Mouse (Mus musculus) c-Kit-positive CD71-negative TER-119-negative erythroid progenitor cells, embryonic 14.5 days (primary cell): ENCODE measurements around the gene Slc4a3.
A peak's percentile ranks its signal among the peaks of the same experiment; 100 is the strongest.

Experiments used
- DNase-seq: peaks from one replicate; pipeline ENCODE4 v3.0.0-alpha.2; 2013; ENCODE audit warnings: low read depth

The Slc4a3 gene

DNA sequence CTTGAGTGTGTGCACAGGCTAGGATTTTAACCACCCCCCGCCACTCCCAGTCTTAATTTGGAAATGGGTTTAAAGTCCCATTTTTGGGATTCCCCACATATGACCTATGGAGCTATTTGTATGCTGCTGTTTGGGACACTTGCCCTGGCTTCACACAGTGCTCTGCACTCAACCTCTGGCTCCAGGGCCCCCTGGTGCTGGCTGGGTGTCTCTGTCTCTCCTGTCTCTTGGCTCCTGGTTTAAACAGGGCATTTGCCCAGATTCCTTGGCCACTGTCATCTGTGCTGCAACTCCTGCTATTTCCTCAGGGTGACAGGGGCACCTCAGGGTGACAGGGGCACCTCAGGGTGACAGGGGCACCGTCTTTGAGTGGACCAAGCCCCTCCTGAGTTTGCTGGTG is 50.8 kb downstream of the Slc4a3 start:
- DNase-seq = no peak

DNA sequence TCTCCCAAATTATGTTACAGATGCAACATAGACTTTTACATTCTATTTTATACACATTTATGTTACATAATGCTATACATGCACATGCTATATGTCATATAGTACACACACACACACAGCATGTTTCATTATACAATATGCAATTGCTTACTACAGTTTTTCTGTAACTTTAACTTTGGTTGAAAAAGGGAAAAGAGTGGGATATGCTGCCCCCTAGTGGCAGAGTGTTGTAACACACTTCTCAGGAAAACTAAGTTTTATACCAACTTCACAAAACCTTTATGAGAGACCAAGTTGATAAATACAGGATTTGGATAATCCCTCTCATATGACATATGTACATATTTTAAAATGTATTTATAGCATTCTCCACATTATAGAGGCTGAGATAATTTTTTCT is 51.6 kb downstream of the Slc4a3 start:
- peak; percentile 26 for DNase-seq

DNA sequence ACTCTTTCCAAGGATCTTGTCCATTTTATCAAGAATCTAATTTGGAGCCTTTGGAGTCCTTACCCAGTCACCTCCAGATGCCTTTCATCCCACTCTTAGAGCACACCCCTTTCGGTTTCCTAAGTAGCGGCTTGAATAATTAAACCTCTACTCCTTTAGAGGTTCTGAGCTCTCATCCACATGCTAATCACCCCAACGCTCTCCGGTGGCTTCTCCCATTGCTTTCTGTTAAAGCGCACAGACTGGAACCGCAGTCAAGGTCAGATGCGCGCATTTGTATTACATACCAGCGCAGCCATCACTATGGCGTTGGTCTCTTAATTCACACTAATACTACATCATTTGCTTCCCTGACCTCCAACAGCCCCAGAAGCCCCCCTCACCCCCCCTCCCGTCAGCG is 55.7 kb downstream of the Slc4a3 start:
- no peak for DNase-seq

DNA sequence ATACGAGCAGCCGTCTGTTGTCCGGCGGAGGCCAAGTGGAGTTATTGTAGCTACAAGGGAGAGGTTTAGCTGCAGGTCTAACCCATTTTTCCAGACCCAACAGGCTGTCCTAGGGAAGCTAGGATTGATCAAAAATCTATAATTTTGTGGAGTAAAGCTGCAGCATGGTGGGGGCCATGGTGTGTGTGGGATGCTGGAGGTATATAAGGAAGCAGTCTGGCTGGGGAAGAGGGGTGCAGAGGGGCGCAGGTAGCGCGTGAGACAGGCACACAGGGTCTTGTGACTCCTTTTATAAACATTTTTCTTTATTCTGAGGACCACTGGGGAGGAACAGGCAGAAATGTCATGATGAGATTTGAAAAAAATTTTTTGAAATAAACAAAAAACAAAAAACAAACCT is 57.5 kb downstream of the Slc4a3 start:
- DNase-seq = no peak

GRCm38 (mm10) chr1:75608225-75608624 is 62.2 kb downstream of the Slc4a3 start:
- DNase-seq = no peak

DNA sequence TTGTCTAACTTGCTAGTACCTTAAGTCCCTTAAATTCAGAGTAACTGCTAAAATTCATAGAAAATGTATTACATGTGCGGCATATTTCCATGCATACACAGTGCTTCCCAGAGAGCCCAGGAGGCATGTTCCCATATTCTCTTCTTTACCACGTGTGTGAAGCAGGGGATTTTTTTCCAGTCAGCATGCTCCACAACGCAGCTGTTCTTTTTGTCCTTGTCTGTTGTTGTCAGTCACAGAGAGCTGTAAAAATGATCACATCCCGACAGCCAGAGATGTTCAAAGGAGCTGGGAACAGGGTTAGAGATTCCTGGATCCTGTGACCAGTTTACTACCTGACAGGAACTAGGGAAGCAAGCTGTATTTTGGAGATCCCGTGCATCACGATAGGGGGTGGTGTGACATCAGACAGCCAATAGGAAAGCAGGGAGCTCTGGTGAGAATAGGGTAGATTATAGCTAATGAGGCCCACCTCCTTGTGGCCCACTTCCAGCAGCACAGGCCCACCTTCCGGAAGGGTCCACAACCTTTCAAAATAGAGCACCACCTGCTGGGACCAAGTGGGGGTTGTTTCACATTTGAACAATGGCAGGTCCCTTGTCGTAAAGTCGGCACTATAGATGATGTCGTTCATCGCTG is 62.7 kb downstream of the Slc4a3 start:
- DNase-seq = no peak

DNA sequence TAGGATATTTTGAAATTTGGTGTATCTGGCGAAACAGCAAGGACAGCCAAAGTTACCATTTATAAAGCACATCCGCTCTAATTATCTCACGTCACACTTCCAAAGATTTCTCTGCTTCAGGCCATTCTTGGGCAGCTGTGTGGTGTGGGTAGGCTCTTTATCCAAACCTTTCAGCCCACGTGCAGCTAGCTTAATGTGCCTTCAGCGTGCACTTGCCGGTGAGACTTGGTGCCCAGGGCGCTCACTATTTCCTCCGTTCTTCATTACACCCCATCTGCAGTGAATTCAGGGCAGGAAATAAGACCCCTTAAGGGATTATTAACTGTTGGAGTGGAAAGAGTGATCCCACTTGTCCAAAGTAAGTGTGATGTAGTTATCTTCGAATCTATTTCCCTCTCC is 63.2 kb downstream of the Slc4a3 start:
- no peak for DNase-seq

DNA sequence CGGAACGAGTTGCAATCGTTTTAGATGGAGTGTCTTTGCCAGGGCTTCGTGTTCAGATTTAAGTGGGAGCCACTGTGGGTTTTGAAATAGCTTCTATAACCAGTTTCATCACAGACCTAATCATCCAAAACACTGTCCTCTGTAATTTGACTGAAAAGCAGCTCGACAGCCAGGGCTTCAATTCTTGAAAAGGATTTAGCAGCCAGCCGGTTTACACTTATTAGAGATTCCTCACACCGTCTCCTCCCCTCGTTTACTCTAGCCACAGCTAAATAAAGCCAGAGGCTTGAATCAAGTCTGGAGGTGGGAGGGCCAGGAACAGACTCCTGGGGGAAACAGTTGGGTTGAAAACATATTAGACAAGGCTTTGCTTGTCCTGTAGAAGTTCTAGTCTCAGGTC is 64.5 kb downstream of the Slc4a3 start:
- no peak for DNase-seq
